8 mouse cellular contexts compared by ENCODE assay signal in genomic region chr12:32819823-32820605, GRCm38 (mm10). TPM values are rescaled to one million over a fixed set of nuclear protein-coding genes. Genes with fewer than 3 reads are reported as not detected.
DNase-seq lines count a peak whose midpoint lies in the region; ATAC-seq and TF ChIP-seq lines count a peak whose summit lies in the region.

No protein-coding gene starts in this region.

- ATAC-seq in embryonic facial prominence, embryonic 13.5 days (ENCODE audit: insufficient number of reproducible peaks, insufficient read depth, low FRiP score, low TSS enrichment, low read depth): peak; percentile 96
- ATAC-seq in limb, embryonic 12.5 days (ENCODE audit: insufficient number of reproducible peaks, insufficient read depth, low FRiP score, low TSS enrichment, low read depth): peak; percentile 96
- ATAC-seq in midbrain, embryonic 15.5 days (replicated peaks): peak; percentile 96

- peaks cover 16% of the 10 kb centered on the region; the same call in 1 of the 2 replicates for H3K36me3 ChIP-seq in embryonic facial prominence, embryonic 13.5 days
- no peaks in the 10 kb centered on the region for H3K36me3 ChIP-seq in kidney, adult 2 months (ENCODE audit: control insufficient read depth, insufficient read depth, low read length)
- H3K36me3 ChIP-seq in limb, embryonic 12.5 days: peaks cover 10% of the 10 kb centered on the region; the same call in 1 of the 2 replicates
- no peaks in the 10 kb centered on the region for H3K36me3 ChIP-seq in midbrain, embryonic 15.5 days (replicated peaks)
- H3K36me3 ChIP-seq in spleen, adult 2 months (ENCODE audit: control insufficient read depth, insufficient read depth, low read length): peaks cover 3% of the 10 kb centered on the region; the same call in 1 of the 2 replicates

- H3K9me3 ChIP-seq in embryonic facial prominence, embryonic 13.5 days: no peaks in the 10 kb centered on the region
- no peaks in the 10 kb centered on the region for H3K9me3 ChIP-seq in limb, embryonic 12.5 days
- no peaks in the 10 kb centered on the region for H3K9me3 ChIP-seq in midbrain, embryonic 15.5 days

- peak overlapping the region; percentile 84 for H3K9ac ChIP-seq in embryonic facial prominence, embryonic 13.5 days
- peak overlapping the region; percentile 72 for H3K9ac ChIP-seq in limb, embryonic 12.5 days (replicated peaks)
- H3K9ac ChIP-seq in midbrain, embryonic 15.5 days: peak overlapping the region; percentile 75

- H3K27ac ChIP-seq in embryonic facial prominence, embryonic 13.5 days: peak overlapping the region; percentile 98
- H3K27ac ChIP-seq in kidney, adult 2 months (ENCODE audit: insufficient read depth, low read depth, low read length): peak overlapping the region; percentile 97
- H3K27ac ChIP-seq in limb, embryonic 12.5 days: peak overlapping the region; percentile 98
- H3K27ac ChIP-seq in midbrain, embryonic 15.5 days: peak overlapping the region; percentile 98
- H3K27ac ChIP-seq in spleen, adult 2 months (ENCODE audit: insufficient read depth, low read length): peak overlapping the region; percentile 96

- WGBS in embryonic facial prominence, embryonic 13.5 days: under 1% methylated on average over 78 of the region's 80 CpGs
- WGBS in kidney, adult 2 months: under 1% methylated on average over 79 of the region's 80 CpGs
- under 1% methylated on average over 72 of the region's 80 CpGs for WGBS in limb, embryonic 12.5 days
- under 1% methylated on average over 79 of the region's 80 CpGs for WGBS in midbrain, embryonic 15.5 days
- under 1% methylated on average over 58 of the region's 80 CpGs for WGBS in spleen, adult 2 months

- H3K4me1 ChIP-seq in embryonic facial prominence, embryonic 13.5 days: peaks cover 15% of the 10 kb centered on the region
- no peaks in the 10 kb centered on the region; the same call in 1 of the 2 replicates for H3K4me1 ChIP-seq in kidney, adult 2 months (ENCODE audit: control insufficient read depth, insufficient read depth, low read length)
- peaks cover 5% of the 10 kb centered on the region; the same call in 1 of the 2 replicates for H3K4me1 ChIP-seq in limb, embryonic 12.5 days (replicated peaks)
- peaks cover 8% of the 10 kb centered on the region for H3K4me1 ChIP-seq in midbrain, embryonic 15.5 days
- no peaks in the 10 kb centered on the region; the same call in 1 of the 2 replicates for H3K4me1 ChIP-seq in spleen, adult 2 months (ENCODE audit: control insufficient read depth, insufficient read depth, insufficient read length)

- DNase-seq in 3134 (ENCODE audit: extremely low read depth, insufficient read length, low spot score): peak; percentile 99
- peak; percentile 100 for DNase-seq in adrenal gland, postnatal 36 days
- DNase-seq in heart, adult 18-20 months: peak; percentile 99
- peak; percentile 99 for DNase-seq in kidney, adult 2 months
- peak; percentile 92 to 98 for DNase-seq in spleen, adult 2 months (ENCODE audit: low read depth in 1 of 2, low spot score in 2 of 2)

- H3K4me2 ChIP-seq in embryonic facial prominence, embryonic 13.5 days: peak overlapping the region; percentile 71
- H3K4me2 ChIP-seq in limb, embryonic 12.5 days: peak overlapping the region; percentile 67
- peak overlapping the region; percentile 79 for H3K4me2 ChIP-seq in midbrain, embryonic 15.5 days

- TF ChIP-seq CTCF in kidney, adult 2 months (conservative IDR thresholded peaks at IDR 0.05; ENCODE audit: insufficient read depth, insufficient read length, low read depth, low read length): no peak
- TF ChIP-seq CTCF in spleen, adult 2 months (IDR thresholded peaks at IDR 0.05; ENCODE audit: extremely low read depth, insufficient read depth, insufficient read length, insufficient replicate concordance): no peak

- peak; percentile 88 for TF ChIP-seq POLR2A in kidney, adult 2 months (IDR thresholded peaks at IDR 0.05; ENCODE audit: low read depth, low read length)
- no peak for TF ChIP-seq POLR2A in spleen, adult 2 months (IDR thresholded peaks at IDR 0.05; ENCODE audit: low read depth, low read length)

- peak overlapping the region; percentile 70 for H3K4me3 ChIP-seq in embryonic facial prominence, embryonic 13.5 days
- H3K4me3 ChIP-seq in kidney, adult 2 months (ENCODE audit: insufficient read depth, low read depth, low read length): peak overlapping the region; percentile 92
- H3K4me3 ChIP-seq in limb, embryonic 12.5 days (replicated peaks): peak overlapping the region; percentile 75
- H3K4me3 ChIP-seq in midbrain, embryonic 15.5 days: peak overlapping the region; percentile 87
- H3K4me3 ChIP-seq in spleen, adult 2 months (ENCODE audit: extremely low read depth, insufficient read depth, insufficient read length): peak overlapping the region; percentile 82

- H3K27me3 ChIP-seq in embryonic facial prominence, embryonic 13.5 days: no peaks in the 10 kb centered on the region
- H3K27me3 ChIP-seq in kidney, adult 2 months (replicated peaks; ENCODE audit: control insufficient read depth, insufficient read depth, low read length): no peaks in the 10 kb centered on the region
- no peaks in the 10 kb centered on the region for H3K27me3 ChIP-seq in limb, embryonic 12.5 days
- H3K27me3 ChIP-seq in midbrain, embryonic 15.5 days (replicated peaks): no peaks in the 10 kb centered on the region
- H3K27me3 ChIP-seq in spleen, adult 2 months (ENCODE audit: control insufficient read depth, insufficient read depth, low read length): peaks cover 2% of the 10 kb centered on the region; the same call in 1 of the 2 replicates

RNA-seq across cellular contexts. Expression of gene Nampt, which starts 0.7 kb away (rescaled TPM):
- 100 to 1,000 TPM in 1 of 2 experiments, 10 to 100 TPM in 1; 73.7 to 121 TPM for total RNA-seq in adrenal gland, postnatal 36 days (2021)
- 22.7 and 24.7 TPM in 2 replicates for polyA plus RNA-seq in embryonic facial prominence, embryonic 13.5 days (2015; fragmentation: Nextera tagmentation; extraction: Ambion mirVana)
- total RNA-seq in heart, adult 18-20 months (2021): 100 to 1,000 TPM; 127 to 137 TPM
- 29.3 and 37.6 TPM in 2 replicates for polyA plus RNA-seq in kidney, adult 2 months (2012; rRNA removed)
- 23.4 and 26.7 TPM in 2 replicates for polyA plus RNA-seq in limb, embryonic 12.5 days (2016; fragmentation: Nextera tagmentation; extraction: Ambion mirVana)
- polyA plus RNA-seq in midbrain, embryonic 15.5 days (2015; fragmentation: Nextera tagmentation; extraction: Ambion mirVana): 30.4 and 33.2 TPM in 2 replicates
- 7.5 and 8.0 TPM in 2 replicates for polyA plus RNA-seq in spleen, adult 2 months (2012; rRNA removed)

Comparison
In these comparisons a context has a peak if more than half of its experiments do, and no peak if none do; other contexts are left out.
1. Peak in every context shown above with its lines: DNase-seq, ATAC-seq, H3K4me3 ChIP-seq and H3K27ac ChIP-seq.